ENCODE assay signal across 8 mouse cellular contexts in the genomic region with DNA sequence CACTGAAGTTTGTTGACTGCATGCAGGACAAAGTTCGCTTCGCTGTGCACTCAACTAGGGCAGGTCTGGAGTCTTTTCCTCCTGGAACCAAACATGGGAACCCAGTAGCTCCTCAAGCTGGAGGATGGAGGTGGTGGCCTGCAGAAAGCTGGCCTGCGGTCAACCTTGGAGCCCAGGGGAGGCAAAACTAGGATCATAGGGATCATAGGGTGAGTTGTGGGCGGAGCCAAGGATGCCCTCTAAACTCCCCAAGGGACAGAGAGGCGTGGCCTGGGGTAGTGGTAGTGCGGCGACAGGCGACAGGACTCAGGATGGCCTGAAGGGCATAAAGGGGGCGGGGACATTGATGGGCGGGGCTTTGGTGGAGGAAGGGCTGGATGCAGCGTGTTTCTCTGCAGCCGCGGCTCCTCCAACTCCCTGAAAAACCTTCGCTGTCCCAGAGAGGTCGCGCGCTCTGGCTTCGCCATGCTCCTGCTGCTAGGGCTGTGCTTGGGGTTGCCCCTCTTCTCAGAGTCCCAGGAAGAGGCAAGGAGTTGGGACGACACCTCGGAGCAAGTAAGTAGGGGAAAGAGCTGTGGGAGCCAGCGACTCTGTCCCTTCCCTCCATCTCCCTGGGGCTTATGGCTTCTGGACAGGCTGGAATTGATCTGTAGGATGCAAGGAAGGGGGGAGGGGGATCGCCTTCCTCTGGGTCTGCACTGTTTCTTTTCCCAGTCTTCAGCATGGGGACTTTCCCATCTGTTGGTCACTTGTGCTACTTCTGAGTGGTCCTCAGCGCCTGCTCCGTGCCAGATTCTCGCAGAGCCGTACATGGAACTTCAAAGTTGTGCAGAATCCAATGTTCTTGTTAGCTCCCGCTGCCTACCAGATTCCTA. TPM values are rescaled to one million over a fixed set of nuclear protein-coding genes. Genes with fewer than 3 reads are reported as not detected.
DNase-seq lines count a peak whose midpoint lies in the region; ATAC-seq and TF ChIP-seq lines count a peak whose summit lies in the region.

A gene (plus strand): TSS at position 371 of the 875 bp plus-strand sequence.

- H3K27me3 ChIP-seq in forebrain, postnatal 0 days (ENCODE audit: insufficient read depth, low read length) = peaks cover 3% of the 10 kb centered on the region
- H3K27me3 ChIP-seq in hindbrain, embryonic 14.5 days (ENCODE audit: control insufficient read depth, insufficient read depth, low read length) = no peaks in the 10 kb centered on the region

- TF ChIP-seq CTCF in forebrain, postnatal 0 days (IDR thresholded peaks at IDR 0.05; ENCODE audit: low read depth) = no peak

- peaks cover 0 to 2% of the 10 kb centered on the region in 2 experiments; a peak in 1 of 4 replicates for H3K4me1 ChIP-seq in ES-E14 (ENCODE audit: control insufficient read depth in 2 of 2, insufficient read depth in 2 of 2, low read length in 2 of 2, poor library complexity in 1 of 2)
- no peaks in the 10 kb centered on the region for H3K4me1 ChIP-seq in forebrain, postnatal 0 days (ENCODE audit: insufficient read depth)
- peaks cover 6% of the 10 kb centered on the region for H3K4me1 ChIP-seq in hindbrain, embryonic 14.5 days (replicated peaks; ENCODE audit: control insufficient read depth, insufficient read depth, low read length)

- H3K9me3 ChIP-seq in ES-E14 (ENCODE audit: control insufficient read depth, insufficient read depth, low read depth, low read length) = no peaks in the 10 kb centered on the region
- no peaks in the 10 kb centered on the region for H3K9me3 ChIP-seq in forebrain, postnatal 0 days (ENCODE audit: low read length)
- no peaks in the 10 kb centered on the region for H3K9me3 ChIP-seq in hindbrain, embryonic 14.5 days (ENCODE audit: control insufficient read depth, low read length)

- peak; percentile 56; the same call in 1 of the 2 replicates for ATAC-seq in forebrain, postnatal 0 days
- ATAC-seq in hindbrain, embryonic 14.5 days (ENCODE audit: low FRiP score) = peak; percentile 59; the same call in 1 of the 2 replicates
- peak; percentile 93 for ATAC-seq in megakaryocyte progenitor cell, adult 5-6 weeks (replicated peaks; ENCODE audit: poor library complexity)

- intact Hi-C loops in left cerebral cortex, postnatal 25 days (cut with DNase I) = no loop called here

- H3K4me2 ChIP-seq in forebrain, postnatal 0 days (ENCODE audit: low read depth) = peak within 1 kb of the TSS; percentile 72
- peak within 1 kb of the TSS; percentile 82 for H3K4me2 ChIP-seq in hindbrain, embryonic 14.5 days (replicated peaks)

- no peak within 1 kb of the TSS for H3K27ac ChIP-seq in ES-E14 (ENCODE audit: insufficient read depth, low read depth, low read length, poor library complexity, severe bottlenecking)
- no peak within 1 kb of the TSS for H3K27ac ChIP-seq in forebrain, postnatal 0 days (ENCODE audit: low read depth, low read length)
- H3K27ac ChIP-seq in hindbrain, embryonic 14.5 days = no peak within 1 kb of the TSS

- WGBS in forebrain, postnatal 0 days = 7% methylated on average over 27 of the region's 27 CpGs
- 6% methylated on average over 27 of the region's 27 CpGs for WGBS in hindbrain, embryonic 14.5 days

- peak within 1 kb of the TSS; percentile 9; the same call in 1 of the 2 replicates for H3K9ac ChIP-seq in ES-E14 (ENCODE audit: insufficient read depth, low read depth, low read length, poor library complexity, severe bottlenecking)
- H3K9ac ChIP-seq in forebrain, postnatal 0 days = 0 out of 2 replicates have a peak within 1 kb of the TSS, but pooled peaks have one; percentile 14
- peak within 1 kb of the TSS; percentile 38; the same call in 1 of the 2 replicates for H3K9ac ChIP-seq in hindbrain, embryonic 14.5 days

- H3K4me3 ChIP-seq in ES-E14 (ENCODE audit: insufficient read depth in 1 of 2, low read depth in 1 of 2, low read length in 2 of 2, poor library complexity in 1 of 2, severe bottlenecking in 1 of 2) = peak within 1 kb of the TSS; percentile 51 to 58
- peak within 1 kb of the TSS; percentile 32 for H3K4me3 ChIP-seq in forebrain, postnatal 0 days (ENCODE audit: low read depth, low read length)
- peak within 1 kb of the TSS; percentile 36 for H3K4me3 ChIP-seq in hindbrain, embryonic 14.5 days (replicated peaks; ENCODE audit: low read length)

- in situ Hi-C loops in ES-E14 (cut with MboI; ENCODE audit: low sequenced_read_pairs in 2 of 2, unreplicated experiment in 2 of 2) = no loop called here

- H3K36me3 ChIP-seq in ES-E14 (ENCODE audit: control insufficient read depth, insufficient read depth, low read length, poor library complexity, severe bottlenecking) = no peaks in the 10 kb centered on the region
- H3K36me3 ChIP-seq in forebrain, postnatal 0 days (ENCODE audit: insufficient read depth) = no peaks in the 10 kb centered on the region
- no peaks in the 10 kb centered on the region for H3K36me3 ChIP-seq in hindbrain, embryonic 14.5 days (replicated peaks; ENCODE audit: control insufficient read depth, insufficient read depth)

- peak; percentile 78 for DNase-seq in ES-E14 (ENCODE audit: low read depth, low spot score)
- DNase-seq in adrenal gland, postnatal 4 days (ENCODE audit: low spot score in 2 of 2) = peak; percentile 14 to 21
- peak; percentile 16 for DNase-seq in forebrain, postnatal 0 days
- DNase-seq in hindbrain, embryonic 14.5 days (ENCODE audit: low spot score) = no peak
- no peak for DNase-seq in left cerebral cortex, postnatal 25 days (ENCODE audit: low spot score in 2 of 2)
- DNase-seq in spleen, postnatal 14 days (ENCODE audit: low spot score in 2 of 2) = peak; percentile 17 to 27
- no peak for DNase-seq in cerebellum, adult 11-12 months

TF ChIP-seq in ES-E14, 5 proteins besides CTCF, POLR2A, EP300 and RAD21:
- no peak for TF ChIP-seq ZC3H11A (IDR thresholded peaks at IDR 0.05; ENCODE audit: borderline replicate concordance, low read depth, low read length)
- TF ChIP-seq HCFC1 (IDR thresholded peaks at IDR 0.05; ENCODE audit: borderline replicate concordance, insufficient read depth, low read length) = no peak
- no peak for TF ChIP-seq CHD2 (IDR thresholded peaks at IDR 0.05; ENCODE audit: low read depth, low read length)
- no peak for TF ChIP-seq ZNF384 (IDR thresholded peaks at IDR 0.05; ENCODE audit: low read depth, low read length)
- no peak for TF ChIP-seq MAFK (IDR thresholded peaks at IDR 0.05; ENCODE audit: insufficient read depth, low read depth, low read length)

RNA-seq across cellular contexts. Expression of the gene that starts here (rescaled TPM):
- total RNA-seq in ES-E14 (2012; rRNA removed) = 0.63 and 0.76 TPM in 2 replicates
- 10 to 100 TPM; 25.3 to 28.2 TPM for total RNA-seq in adrenal gland, postnatal 4 days (2021)
- total RNA-seq in forebrain, postnatal 0 days (2014; rRNA removed) = 10.6 and 15.7 TPM in 2 replicates
- polyA plus RNA-seq in forebrain, postnatal 0 days (2015; fragmentation: Nextera tagmentation; extraction: Ambion mirVana) = 4.9 and 7.3 TPM in 2 replicates
- 10.4 and 10.9 TPM in 2 replicates for polyA plus RNA-seq in hindbrain, embryonic 14.5 days (2014; fragmentation: Nextera tagmentation; extraction: Ambion mirVana)
- 10 to 100 TPM; 13.8 to 15.7 TPM for total RNA-seq in left cerebral cortex, postnatal 25 days (2021)
- 4.9 and 5.9 TPM in 2 replicates for total RNA-seq in megakaryocyte progenitor cell, adult 5-6 weeks (2015)
- 4.8 and 6.8 TPM in 2 replicates for total RNA-seq in megakaryocyte progenitor cell, adult 5-6 weeks (2017)

Comparison
In these comparisons a context has a peak if more than half of its experiments do, and no peak if none do; other contexts are left out.
1. Peak in DNase-seq, H3K4me3 ChIP-seq and H3K9ac ChIP-seq in ES-E14; RNA of the gene not detected or under 1 TPM.
2. DNase-seq: peak in adrenal gland, postnatal 4 days (2 of 2), forebrain, postnatal 0 days (single experiment) and spleen, postnatal 14 days (2 of 2); none in hindbrain, embryonic 14.5 days (single experiment), left cerebral cortex, postnatal 25 days (0 of 2) and cerebellum, adult 11-12 months (single experiment).
3. Peak in every context shown above with its lines, with median percentiles within 50 percentile points of each other: H3K4me3 ChIP-seq, H3K9ac ChIP-seq and ATAC-seq.